Mouse (Mus musculus) telencephalon, adult 2 months (tissue): ENCODE data around the gene Morc1.

ENCODE experiments used
- DNase-seq: peaks from one replicate; pipeline ENCODE4 v3.0.0-alpha.2; 2011; ENCODE audit warnings: low read depth, low spot score

The Morc1 gene

GRCm38 (mm10) chr16:48627296-48627695 is 196.3 kb downstream of the Morc1 start:
- DNase-seq = no peak

DNA sequence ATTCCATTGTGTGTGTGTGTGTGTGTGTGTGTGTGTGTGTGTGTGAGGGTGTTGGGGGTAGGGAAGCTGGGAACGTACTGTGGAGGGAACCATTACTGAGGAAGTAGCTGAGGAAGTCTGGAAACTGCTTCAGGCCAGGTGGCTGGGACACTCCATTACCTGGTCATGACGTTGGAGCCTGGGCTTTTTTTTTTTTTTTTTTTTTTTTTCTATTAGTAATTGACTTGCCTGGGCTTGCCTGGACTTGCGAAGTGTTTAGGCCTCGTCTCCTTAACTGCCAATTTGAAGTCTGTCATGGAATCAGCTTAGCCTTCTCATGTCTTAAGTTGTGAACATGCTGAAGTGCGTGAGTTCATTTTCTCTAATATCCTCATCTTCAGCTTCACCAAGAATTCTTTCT is 198.7 kb downstream of the Morc1 start:
- no peak for DNase-seq

- no peak for DNase-seq
Measured at GRCm38 (mm10) chr16:48630466-48630865, 199.4 kb downstream of the Morc1 start.

GRCm38 (mm10) chr16:48632351-48632750 is 201.3 kb downstream of the Morc1 start:
- DNase-seq = no peak

- no peak for DNase-seq
Measured at GRCm38 (mm10) chr16:48646246-48646645, 215.2 kb downstream of the Morc1 start.

- no peak for DNase-seq
Measured at GRCm38 (mm10) chr16:48671696-48672095, 240.7 kb downstream of the Morc1 start.

DNA sequence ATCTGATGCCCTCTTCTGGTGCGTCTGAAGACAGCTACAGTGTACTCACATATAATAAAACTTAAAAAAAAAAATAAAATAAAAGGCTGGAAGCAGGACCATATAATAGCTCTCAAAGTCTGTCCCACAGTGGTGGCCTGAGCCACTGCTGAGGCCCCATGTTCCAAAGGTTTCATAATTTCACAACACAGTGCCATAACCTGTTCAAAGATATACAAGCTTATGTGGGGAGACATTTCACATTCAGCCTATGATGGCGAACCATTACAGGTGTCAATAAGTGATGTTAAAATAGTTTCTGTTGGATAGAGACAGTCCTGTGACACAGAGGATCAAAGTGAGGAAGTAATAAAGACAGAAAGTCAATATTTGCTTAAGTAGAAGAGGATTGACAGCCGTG is 241.6 kb downstream of the Morc1 start:
- no peak for DNase-seq

DNA sequence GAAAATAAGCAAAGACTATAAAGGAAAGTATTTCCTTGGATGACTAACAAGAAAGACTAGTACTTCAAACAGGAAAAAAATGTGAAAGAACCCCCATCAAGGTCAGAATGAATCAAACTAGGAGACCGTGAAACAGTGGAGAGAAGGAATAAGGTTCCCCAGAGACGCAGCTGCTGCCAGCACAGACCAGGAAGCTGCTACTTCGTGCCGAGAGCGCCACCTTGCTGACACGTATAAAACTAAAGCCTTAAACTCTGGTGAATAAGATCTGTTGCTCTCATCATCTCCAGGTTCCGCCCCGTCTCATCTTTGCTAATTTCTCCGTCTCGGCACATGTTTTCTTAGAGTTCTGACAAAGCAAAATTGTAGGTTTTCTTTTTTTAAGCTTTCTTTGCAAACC is 244.6 kb downstream of the Morc1 start:
- peak; percentile 47 for DNase-seq

- no peak for DNase-seq
Measured at GRCm38 (mm10) chr16:48676205-48676604, 245.2 kb downstream of the Morc1 start.

DNA sequence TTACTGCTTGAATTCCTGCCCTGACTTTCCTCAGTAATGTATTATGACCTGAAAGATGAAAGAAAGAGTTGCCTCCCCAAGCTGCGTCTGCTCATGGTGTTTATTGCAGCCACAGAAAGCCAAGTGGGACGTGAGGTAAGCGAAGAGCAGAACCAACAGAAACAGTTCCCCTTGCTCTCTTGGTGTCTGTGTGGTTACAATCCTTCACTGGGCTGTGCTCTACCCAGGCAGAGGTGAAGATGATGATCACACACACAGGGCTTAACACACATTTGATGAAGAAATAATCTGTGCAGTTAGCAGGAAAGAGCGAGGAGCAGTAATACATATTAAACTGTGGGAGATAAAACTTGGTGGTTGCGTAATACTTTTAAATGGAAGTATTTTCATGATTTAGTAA is 246.3 kb downstream of the Morc1 start:
- DNase-seq = no peak

DNA sequence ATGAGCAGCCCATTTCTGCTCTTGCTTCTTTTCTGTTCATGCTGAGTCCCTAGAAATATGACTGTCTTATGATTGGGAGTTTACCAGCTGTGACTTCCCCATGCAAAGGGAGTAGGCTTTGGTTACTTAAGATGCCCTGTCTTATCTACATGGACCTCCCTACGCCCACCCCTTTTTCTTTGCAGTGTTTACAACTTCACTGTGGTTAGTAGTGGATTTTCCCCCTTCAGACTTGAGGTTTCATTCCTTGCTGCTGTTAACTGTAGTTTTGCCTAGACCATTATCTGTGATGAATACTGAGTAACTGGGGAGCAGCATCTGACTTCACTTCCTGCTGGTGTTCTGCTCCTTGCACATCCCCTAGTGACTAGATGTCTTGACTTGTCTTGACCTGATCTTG is 247.0 kb downstream of the Morc1 start:
- DNase-seq = no peak
